Comparison of ENCODE assay signal across 22 mouse cellular contexts in genomic region chr9:83681661-83682655, GRCm38 (mm10).
DNase-seq lines count a peak whose midpoint lies in the region.
"Had no signal": no experiment of that assay in that cellular context is flagged by ENCODE, and none has a peak within 500 bp of the region (broad histone marks: within the 10 kb centered on the region; RNA-seq: fewer than 3 reads in every experiment).

No protein-coding gene starts in this region.

- H3K36me3 ChIP-seq in splenic B cell, adult 2 months (ENCODE audit: control insufficient read depth, insufficient read depth, low read length, poor library complexity, severe bottlenecking) = no peaks in the 10 kb centered on the region
- H3K36me3 ChIP-seq: G1E; heart, embryonic 12.5 days; hindbrain, embryonic 13.5 days; lung, embryonic 15.5 days; midbrain, embryonic 12.5 days; neural tube, embryonic 13.5 days had no signal

- H3K27me3 ChIP-seq in splenic B cell, adult 2 months (ENCODE audit: control insufficient read depth, insufficient read depth, low read length, poor library complexity, severe bottlenecking) = no peaks in the 10 kb centered on the region
- H3K27me3 ChIP-seq: heart, embryonic 12.5 days; hindbrain, embryonic 13.5 days; midbrain, embryonic 12.5 days; neural tube, embryonic 13.5 days had no signal

- peak; percentile 13 for DNase-seq in kidney, postnatal 10 days
- no peak for DNase-seq in kidney, postnatal 25 days
- DNase-seq in spleen, postnatal 36 days (ENCODE audit: low spot score in 2 of 2) = peak; percentile 24 to 41
- DNase-seq in spleen, postnatal 14 days (ENCODE audit: low spot score in 2 of 2) = no peak
- peak; percentile 23 for DNase-seq in R1 (ENCODE audit: low read depth, low spot score)
- peak; percentile 64 for DNase-seq in splenic B cell, adult 2 months (ENCODE audit: low read depth, low spot score)
- no peak for DNase-seq in gastrocnemius, adult 8-10 months (ENCODE audit: low spot score in 2 of 2)
- no peak for DNase-seq in adrenal gland, adult (ENCODE audit: inconsistent age in 2 of 2, low spot score in 1 of 2)
- DNase-seq: adrenal gland, postnatal 36 days; cerebellum, adult 18-20 months; cerebellum, postnatal 25 days; kidney, adult 18-20 months; layer of hippocampus, postnatal 36 days; right cerebral cortex, postnatal 14 days; thymus, adult 18-20 months; thymus, postnatal 4 days had no signal

Comparison
In these comparisons a context has a peak if more than half of its experiments do, and no peak if none do; other contexts are left out.
1. DNase-seq: peak in kidney, postnatal 10 days (single experiment), spleen, postnatal 36 days (2 of 2), R1 (single experiment) and splenic B cell, adult 2 months (single experiment); none in kidney, postnatal 25 days (0 of 2), spleen, postnatal 14 days (0 of 2), gastrocnemius, adult 8-10 months (0 of 2) and adrenal gland, adult (0 of 2).